Mouse (Mus musculus) neural tube, embryonic 14.5 days (tissue): Measurements from ENCODE around the gene Akap13. TPM values are rescaled to one million over a fixed set of nuclear protein-coding genes. Genes with fewer than 3 reads are reported as not detected.

Experiments
- ATAC-seq: fragments of 200-750 bp; cut with Nextera tagmentation; 2 replicates; pipeline ENCODE4 v1.8.0; 2017; ENCODE audit warnings: low read depth, mild to moderate bottlenecking, moderate TSS enrichment, moderate library complexity
- H3K27ac ChIP-seq: fragments of 300-500 bp; sonication (generic); 2 replicates; pipeline ENCODE4 v1.5.1; 2014; ENCODE audit warnings: low read depth, mild to moderate bottlenecking, control low read depth, low read length, moderate library complexity, mixed read lengths
- H3K27me3 ChIP-seq: fragments of 300-500 bp; sonication (generic); 2 replicates; pipeline ENCODE4 v1.6.1; 2014; ENCODE audit warnings: low read length; ENCODE audit not compliant: control insufficient read depth, insufficient read depth
- H3K36me3 ChIP-seq: fragments of 300-500 bp; sonication (generic); 2 replicates; pipeline ENCODE4 v1.6.1; 2014; ENCODE audit warnings: low read length, mixed read lengths; ENCODE audit not compliant: control insufficient read depth, insufficient read depth
- H3K4me1 ChIP-seq: fragments of 300-500 bp; sonication (generic); 2 replicates; pipeline ENCODE4 v1.6.1; 2014; ENCODE audit warnings: low read length; ENCODE audit not compliant: control insufficient read depth, insufficient read depth
- H3K4me2 ChIP-seq: fragments of 300-500 bp; sonication (generic); 2 replicates; pipeline ENCODE4 v1.6.1; 2014; ENCODE audit warnings: mild to moderate bottlenecking, low read depth, low read length, control low read depth
- H3K4me3 ChIP-seq: fragments of 300-500 bp; sonication (generic); 2 replicates; pipeline ENCODE4 v1.5.1; 2014; ENCODE audit warnings: low read depth, low read length, control low read depth, mixed read lengths
- H3K9ac ChIP-seq: fragments of 300-500 bp; sonication (generic); replicated peaks from 2 replicates; pipeline ENCODE4 v1.6.1; 2014; ENCODE audit warnings: low read depth, mild to moderate bottlenecking, control low read depth, low read length, mixed read lengths
- H3K9me3 ChIP-seq: fragments of 300-500 bp; sonication (generic); 2 replicates; pipeline ENCODE4 v1.6.1; 2016; ENCODE audit warnings: low read length; ENCODE audit not compliant: control insufficient read depth
- WGBS: fragments of 180-500 bp; shearing (Covaris S2); extraction: QIAGEN DNeasy Blood & Tissue Kit; methylation state at CpG from one replicate; pipeline ENCODE4 v1.1.7; 2014; 5-methylcytosine and 5-hydroxymethylcytosine counted together
- polyA plus RNA-seq: library from polyadenylated mRNA; unstranded; fragments of >200 nt; fragmentation: Nextera tagmentation; extraction: Ambion mirVana; gene quantifications from 2 replicates; pipeline ENCODE4 v1.2.1, GENCODE M21; 2014

Gene Akap13
- polyA plus RNA-seq, 1 experiment from 2014 or later: 19.8 TPM

DNA sequence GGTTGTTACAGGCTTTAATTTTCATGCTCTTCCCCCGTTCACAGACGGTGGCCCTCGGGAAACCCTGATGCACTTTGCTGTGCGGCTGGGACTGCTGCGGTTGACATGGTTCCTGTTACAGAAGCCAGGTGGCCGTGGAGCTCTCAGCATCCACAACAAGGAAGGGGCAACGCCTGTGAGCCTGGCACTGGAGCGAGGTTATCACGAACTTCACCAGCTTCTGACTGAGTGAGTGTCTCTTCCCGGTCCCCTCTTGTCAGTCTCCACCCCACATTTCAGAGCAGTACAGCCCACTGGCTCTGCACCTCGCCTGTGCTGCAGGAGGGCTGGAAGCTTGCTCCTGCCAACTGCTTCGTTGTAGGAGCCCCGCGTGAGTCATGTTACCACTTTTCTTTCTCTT lies 130.8 kb downstream of the Akap13 start:
- 74% methylated on average over 14 of the region's 14 CpGs for WGBS
- Histone ChIP-seq H3K9me3 (no peaks in the 10 kb centered on the region), H3K9ac (no peak overlapping the region), H3K36me3 (no peaks in the 10 kb centered on the region), H3K4me3 (no peak overlapping the region), H3K27ac (no peak overlapping the region), H3K4me1 (no peaks in the 10 kb centered on the region), H3K4me2 (no peak overlapping the region), H3K27me3 (no peaks in the 10 kb centered on the region)
- no peak for ATAC-seq

GRCm38 (mm10) chr7:75587727-75588126 lies 132.4 kb downstream of the Akap13 start:
- Histone ChIP-seq H3K4me3 (no peak overlapping the region), H3K27me3 (no peaks in the 10 kb centered on the region), H3K9me3 (no peaks in the 10 kb centered on the region), H3K36me3 (no peaks in the 10 kb centered on the region), H3K27ac (no peak overlapping the region), H3K4me2 (no peak overlapping the region), H3K4me1 (no peaks in the 10 kb centered on the region), H3K9ac (no peak overlapping the region)
- WGBS: 94% methylated on average over 5 of the region's 5 CpGs
- no peak for ATAC-seq

GRCm38 (mm10) chr7:75589304-75589973 lies 134.1 kb downstream of the Akap13 start:
- Histone ChIP-seq H3K36me3 (no peaks in the 10 kb centered on the region), H3K4me2 (no peak overlapping the region), H3K27me3 (no peaks in the 10 kb centered on the region), H3K4me3 (no peak overlapping the region), H3K4me1 (no peaks in the 10 kb centered on the region), H3K27ac (no peak overlapping the region), H3K9ac (no peak overlapping the region), H3K9me3 (no peaks in the 10 kb centered on the region)
- WGBS: 94% methylated on average over 8 of the region's 8 CpGs
- ATAC-seq: no peak

DNA sequence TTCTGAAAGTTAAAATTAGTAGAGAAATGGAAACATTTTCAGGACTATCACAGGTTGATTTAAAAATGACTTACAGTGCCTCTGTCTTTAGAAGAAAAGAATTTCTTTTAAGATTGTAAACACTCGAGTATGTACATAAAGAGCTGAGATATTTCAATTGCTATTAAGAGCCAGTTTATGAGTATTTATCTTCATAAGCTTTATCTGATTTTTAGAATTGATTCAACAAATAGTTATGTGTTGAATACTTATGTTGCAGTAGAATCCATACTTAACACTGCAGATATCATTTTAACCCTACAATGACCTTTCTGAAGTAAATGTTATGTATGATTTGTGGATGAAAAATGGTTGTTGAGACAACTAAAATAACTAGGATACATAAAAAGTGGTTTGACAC lies 136.6 kb downstream of the Akap13 start:
- H3K9ac ChIP-seq: no peak overlapping the region
- no peaks in the 10 kb centered on the region for H3K4me1 ChIP-seq
- H3K27me3 ChIP-seq: no peaks in the 10 kb centered on the region
- H3K9me3 ChIP-seq: no peaks in the 10 kb centered on the region
- H3K4me3 ChIP-seq: no peak overlapping the region
- no peak overlapping the region for H3K4me2 ChIP-seq
- no peak for ATAC-seq
- no peaks in the 10 kb centered on the region for H3K36me3 ChIP-seq
- 87% methylated on average over 1 of the region's 1 CpGs for WGBS
- H3K27ac ChIP-seq: no peak overlapping the region

DNA sequence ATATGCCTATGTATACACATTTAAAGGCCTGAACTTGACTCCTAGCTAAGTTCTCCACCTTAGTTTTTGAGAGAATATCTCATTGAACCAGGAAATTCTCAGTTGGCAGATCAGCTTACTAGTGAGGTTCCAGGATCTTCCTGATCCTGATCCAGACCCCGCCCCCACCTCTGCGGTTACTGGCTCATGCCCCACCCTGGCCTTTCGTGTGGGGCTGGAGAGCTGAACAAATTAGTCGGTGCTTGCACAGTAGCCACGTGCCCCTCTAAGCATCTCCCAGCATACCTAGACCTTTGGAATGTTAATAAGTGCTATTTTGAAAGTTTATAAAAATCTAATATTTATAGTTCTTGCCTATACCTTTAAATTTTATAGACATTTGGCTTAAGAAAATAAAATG lies 139.5 kb downstream of the Akap13 start:
- Histone ChIP-seq H3K9me3 (no peaks in the 10 kb centered on the region), H3K4me2 (no peak overlapping the region), H3K36me3 (no peaks in the 10 kb centered on the region), H3K27me3 (no peaks in the 10 kb centered on the region), H3K4me1 (no peaks in the 10 kb centered on the region), H3K9ac (no peak overlapping the region), H3K27ac (no peak overlapping the region), H3K4me3 (no peak overlapping the region)
- no peak for ATAC-seq
- 89% methylated on average over 5 of the region's 5 CpGs for WGBS

GRCm38 (mm10) chr7:75595268-75595667 lies 139.9 kb downstream of the Akap13 start:
- H3K27ac ChIP-seq: no peak overlapping the region
- no peaks in the 10 kb centered on the region for H3K4me1 ChIP-seq
- ATAC-seq: no peak
- H3K4me3 ChIP-seq: no peak overlapping the region
- H3K9me3 ChIP-seq: no peaks in the 10 kb centered on the region
- no peak overlapping the region for H3K9ac ChIP-seq
- H3K27me3 ChIP-seq: no peaks in the 10 kb centered on the region
- H3K4me2 ChIP-seq: no peak overlapping the region
- no peaks in the 10 kb centered on the region for H3K36me3 ChIP-seq

- no peaks in the 10 kb centered on the region for H3K27me3 ChIP-seq
- H3K4me3 ChIP-seq: no peak overlapping the region
- H3K9ac ChIP-seq: no peak overlapping the region
- H3K4me1 ChIP-seq: no peaks in the 10 kb centered on the region
- no peaks in the 10 kb centered on the region for H3K9me3 ChIP-seq
- no peak overlapping the region for H3K4me2 ChIP-seq
- WGBS: 86% methylated on average over 6 of the region's 6 CpGs
- no peaks in the 10 kb centered on the region for H3K36me3 ChIP-seq
- ATAC-seq: no peak
- no peak overlapping the region for H3K27ac ChIP-seq
Observed at GRCm38 (mm10) chr7:75596058-75596748, 140.9 kb downstream of the Akap13 start.

GRCm38 (mm10) chr7:75597840-75598239 lies 142.5 kb downstream of the Akap13 start:
- no peak overlapping the region for H3K27ac ChIP-seq
- no peak overlapping the region for H3K4me3 ChIP-seq
- H3K36me3 ChIP-seq: no peaks in the 10 kb centered on the region
- H3K4me1 ChIP-seq: no peaks in the 10 kb centered on the region
- no peak overlapping the region for H3K9ac ChIP-seq
- no peaks in the 10 kb centered on the region for H3K27me3 ChIP-seq
- H3K4me2 ChIP-seq: no peak overlapping the region
- no peaks in the 10 kb centered on the region for H3K9me3 ChIP-seq
- ATAC-seq: no peak
- 93% methylated on average over 2 of the region's 2 CpGs for WGBS

- no peaks in the 10 kb centered on the region for H3K27me3 ChIP-seq
- no peak for ATAC-seq
- H3K4me2 ChIP-seq: no peak overlapping the region
- no peaks in the 10 kb centered on the region for H3K4me1 ChIP-seq
- H3K4me3 ChIP-seq: no peak overlapping the region
- H3K9ac ChIP-seq: no peak overlapping the region
- no peak overlapping the region for H3K27ac ChIP-seq
- no peaks in the 10 kb centered on the region for H3K36me3 ChIP-seq
- WGBS: 94% methylated on average over 6 of the region's 6 CpGs
- no peaks in the 10 kb centered on the region for H3K9me3 ChIP-seq
Observed at GRCm38 (mm10) chr7:75600360-75601075, 145.2 kb downstream of the Akap13 start.
